Mouse (Mus musculus): Measurements from ENCODE around the gene Pdilt. TPM values are rescaled to one million over a fixed set of nuclear protein-coding genes. Genes with fewer than 3 reads are reported as not detected.
A peak's percentile ranks its signal among the peaks of the same experiment; 100 is the strongest.

Pdilt gene
- polyA plus RNA-seq, 1 experiment: not detected

DNA sequence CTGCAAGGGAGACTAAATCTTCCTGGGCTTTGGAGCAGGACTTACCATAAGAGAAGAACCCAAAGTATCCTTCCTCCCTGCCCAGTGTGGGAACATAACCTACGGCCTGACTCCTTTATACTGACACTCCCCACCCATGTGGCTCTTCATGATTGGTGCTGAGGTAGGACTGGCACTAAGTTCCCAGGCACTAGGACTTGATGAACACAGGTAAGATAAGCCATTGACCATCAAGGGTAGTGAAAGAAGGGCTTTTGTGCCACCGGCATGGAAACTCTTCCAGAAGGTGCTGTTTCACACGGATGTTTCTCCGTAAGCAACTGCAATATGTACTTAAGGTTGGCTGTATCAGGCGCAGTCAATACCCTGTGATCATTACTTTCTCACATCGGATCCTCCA lies 64.1 kb downstream of the Pdilt start, which contains the start of gene Gp2:
TSS of gene Gp2 (minus strand) at position 101 of the 400 bp plus-strand sequence.
- no peak within 1 kb of the TSS for H3K4me3 ChIP-seq (ENCODE audit: insufficient read depth, low read length)
- no peak within 1 kb of the TSS for H3K27ac ChIP-seq (ENCODE audit: insufficient read depth, low read length)
- TF ChIP-seq CTCF (IDR thresholded peaks at IDR 0.05; ENCODE audit: extremely low read depth, insufficient read depth, low read length) (no peak), POLR2A (IDR thresholded peaks at IDR 0.05; ENCODE audit: extremely low read depth, insufficient read depth, low read length) (no peak)
- no peaks in the 10 kb centered on the region for H3K4me1 ChIP-seq (ENCODE audit: control insufficient read depth, insufficient read depth, low read length)

- no peak overlapping the region for H3K4me3 ChIP-seq (ENCODE audit: insufficient read depth, low read length)
- TF ChIP-seq POLR2A (IDR thresholded peaks at IDR 0.05; ENCODE audit: extremely low read depth, insufficient read depth, low read length) (no peak), CTCF (IDR thresholded peaks at IDR 0.05; ENCODE audit: extremely low read depth, insufficient read depth, low read length) (no peak)
- H3K4me1 ChIP-seq (ENCODE audit: control insufficient read depth, insufficient read depth, low read length): no peaks in the 10 kb centered on the region
- no peak overlapping the region for H3K27ac ChIP-seq (ENCODE audit: insufficient read depth, low read length)
These were observed 69.1 kb downstream of the Pdilt start for GRCm38 (mm10) chr7:119454192-119454591.

- TF ChIP-seq POLR2A (IDR thresholded peaks at IDR 0.05; ENCODE audit: extremely low read depth, insufficient read depth, low read length) (no peak), CTCF (IDR thresholded peaks at IDR 0.05; ENCODE audit: extremely low read depth, insufficient read depth, low read length) (peak; percentile 44)
- Histone ChIP-seq H3K27ac (ENCODE audit: insufficient read depth, low read length) (no peak overlapping the region), H3K4me3 (ENCODE audit: insufficient read depth, low read length) (no peak overlapping the region), H3K4me1 (ENCODE audit: control insufficient read depth, insufficient read depth, low read length) (no peaks in the 10 kb centered on the region)
These were observed 79.4 kb downstream of the Pdilt start for GRCm38 (mm10) chr7:119443849-119444248.

DNA sequence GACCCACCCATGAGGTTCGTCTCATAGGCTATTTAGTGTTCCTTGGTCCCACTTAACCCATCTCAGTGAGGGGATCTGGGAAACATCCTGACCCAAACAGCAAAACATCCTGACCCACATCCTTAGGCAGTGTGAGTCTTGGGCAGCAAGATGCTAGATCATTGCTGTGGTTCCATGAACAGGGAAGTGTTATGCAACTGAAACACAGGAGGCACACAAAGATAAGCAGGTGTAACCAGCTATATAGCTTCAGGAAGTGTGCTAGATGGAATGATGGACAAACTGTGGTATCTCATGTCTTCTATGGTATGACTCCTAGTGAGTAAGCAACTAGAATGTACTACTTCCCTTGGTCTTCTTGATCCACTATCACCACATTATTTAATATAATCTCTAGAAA lies 81.4 kb downstream of the Pdilt start:
- H3K4me1 ChIP-seq (ENCODE audit: control insufficient read depth, insufficient read depth, low read length): no peaks in the 10 kb centered on the region
- TF ChIP-seq POLR2A (IDR thresholded peaks at IDR 0.05; ENCODE audit: extremely low read depth, insufficient read depth, low read length) (no peak), CTCF (IDR thresholded peaks at IDR 0.05; ENCODE audit: extremely low read depth, insufficient read depth, low read length) (no peak)
- no peak overlapping the region for H3K27ac ChIP-seq (ENCODE audit: insufficient read depth, low read length)
- H3K4me3 ChIP-seq (ENCODE audit: insufficient read depth, low read length): no peak overlapping the region

Other genes with a start within 250 kb of the Pdilt start
- 0.06 TPM in 1 of 2 replicates, not detected in the other for gene Gp2, start 64.2 kb downstream of the Pdilt start, polyA plus RNA-seq (2012; rRNA removed)
- not detected in 2 replicates for gene Umod, start 44.2 kb downstream of the Pdilt start, polyA plus RNA-seq (2012; rRNA removed)
- gene Acsm5, start 4.0 kb downstream of the Pdilt start, polyA plus RNA-seq (2012; rRNA removed): 0.11 and 0.29 TPM in 2 replicates
- not detected in 2 replicates for gene Acsm2, start 30.9 kb upstream of the Pdilt start, polyA plus RNA-seq (2012; rRNA removed)
- gene Acsm1, start 83.5 kb upstream of the Pdilt start, polyA plus RNA-seq (2012; rRNA removed): not detected in 2 replicates
- 0.06 and 0.13 TPM in 2 replicates for gene Acsm4, start 166.5 kb upstream of the Pdilt start, polyA plus RNA-seq (2012; rRNA removed)
- gene Thumpd1, start 197.3 kb upstream of the Pdilt start, polyA plus RNA-seq (2012; rRNA removed): 33.2 and 33.5 TPM in 2 replicates
- not detected in 2 replicates for gene Acsm3, start 237.4 kb upstream of the Pdilt start, polyA plus RNA-seq (2012; rRNA removed)